Mouse (Mus musculus): Measurements from ENCODE around the gene Tmem220. TPM values are rescaled to one million over a fixed set of nuclear protein-coding genes. Genes with fewer than 3 reads are reported as not detected.

The Tmem220 gene
- polyA plus RNA-seq, 1 experiment from 2014 or later = 0.93 TPM

DNA sequence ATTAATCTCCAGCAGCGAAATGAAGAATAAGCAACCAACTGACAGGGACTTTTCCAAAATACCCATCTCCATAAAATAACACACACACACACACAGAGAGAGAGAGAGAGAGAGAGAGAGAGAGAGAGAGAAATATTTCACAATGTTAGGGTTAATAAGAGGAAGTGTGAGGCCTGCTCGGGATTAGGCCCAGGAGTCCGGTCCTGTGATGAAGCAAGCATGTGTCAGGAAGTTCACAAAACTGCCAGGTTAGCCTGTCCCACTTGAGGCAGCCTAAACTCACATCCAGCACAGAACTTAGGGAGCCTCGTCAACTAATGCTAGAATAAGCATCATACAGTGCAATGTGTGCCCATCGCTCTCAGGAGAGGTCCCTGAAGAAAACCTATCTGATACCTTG is 22.2 kb downstream of the Tmem220 start:
- Histone ChIP-seq H3K4me1 (replicated peaks) (peaks cover 12% of the 10 kb centered on the region), H3K9ac (replicated peaks) (no peak overlapping the region), H3K4me2 (replicated peaks) (no peak overlapping the region), H3K36me3 (peaks cover 24% of the 10 kb centered on the region), H3K4me3 (replicated peaks) (no peak overlapping the region), H3K27me3 (no peaks in the 10 kb centered on the region), H3K9me3 (no peaks in the 10 kb centered on the region), H3K27ac (no peak overlapping the region)
- ATAC-seq = no peak
- 92% methylated on average over 5 of the region's 5 CpGs for WGBS

DNA sequence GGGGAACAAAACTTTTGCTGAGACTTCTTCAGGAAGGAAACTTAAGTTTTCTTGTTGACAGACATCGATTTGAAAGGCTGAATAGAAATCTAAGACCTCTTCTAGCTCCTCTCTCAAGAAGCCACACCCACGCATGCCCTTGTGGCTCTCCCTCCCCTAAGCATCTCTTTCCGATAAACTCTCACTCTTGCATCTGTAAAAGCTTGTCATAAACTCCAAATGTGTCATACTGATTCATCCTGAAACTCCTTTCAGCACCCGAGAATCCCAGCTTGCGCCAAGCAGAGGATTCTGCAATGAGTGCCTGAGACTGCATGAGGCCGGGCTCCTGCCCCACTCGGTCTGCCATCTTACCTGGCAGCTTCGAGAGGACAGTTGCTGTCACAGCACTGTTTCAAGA is 23.5 kb downstream of the Tmem220 start:
- Histone ChIP-seq H3K27ac (no peak overlapping the region), H3K9ac (replicated peaks) (no peak overlapping the region), H3K4me3 (replicated peaks) (no peak overlapping the region), H3K27me3 (no peaks in the 10 kb centered on the region), H3K36me3 (peaks cover 24% of the 10 kb centered on the region), H3K4me2 (replicated peaks) (no peak overlapping the region), H3K4me1 (replicated peaks) (peaks cover 14% of the 10 kb centered on the region), H3K9me3 (no peaks in the 10 kb centered on the region)
- 93% methylated on average over 8 of the region's 8 CpGs for WGBS
- no peak for ATAC-seq

DNA sequence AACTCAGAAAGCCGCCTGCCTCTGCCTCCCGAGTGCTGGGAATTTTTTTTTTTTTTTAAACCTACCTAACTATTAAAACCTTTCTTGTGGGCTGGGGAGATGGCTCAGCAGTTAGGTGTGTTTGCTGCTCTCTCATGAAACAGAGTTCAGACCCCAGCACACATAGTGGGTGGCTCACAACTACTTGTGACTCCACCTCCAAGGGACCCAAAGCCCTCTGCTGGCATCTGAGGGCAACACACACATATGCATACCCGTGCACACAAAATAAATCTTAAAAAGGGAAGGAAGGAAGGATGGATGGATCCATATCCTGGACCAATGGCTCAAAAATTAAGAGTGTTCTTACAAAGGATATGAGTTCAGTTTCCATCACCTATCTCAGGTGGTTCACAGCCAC is 24.3 kb downstream of the Tmem220 start:
- peaks cover 24% of the 10 kb centered on the region for H3K36me3 ChIP-seq
- H3K27ac ChIP-seq = no peak overlapping the region
- ATAC-seq = no peak
- WGBS = 91% methylated on average over 3 of the region's 3 CpGs
- peaks cover 20% of the 10 kb centered on the region for H3K4me1 ChIP-seq (replicated peaks)
- H3K9me3 ChIP-seq = no peaks in the 10 kb centered on the region
- H3K27me3 ChIP-seq = no peaks in the 10 kb centered on the region
- no peak overlapping the region for H3K4me3 ChIP-seq (replicated peaks)
- no peak overlapping the region for H3K4me2 ChIP-seq (replicated peaks)
- no peak overlapping the region for H3K9ac ChIP-seq (replicated peaks)

DNA sequence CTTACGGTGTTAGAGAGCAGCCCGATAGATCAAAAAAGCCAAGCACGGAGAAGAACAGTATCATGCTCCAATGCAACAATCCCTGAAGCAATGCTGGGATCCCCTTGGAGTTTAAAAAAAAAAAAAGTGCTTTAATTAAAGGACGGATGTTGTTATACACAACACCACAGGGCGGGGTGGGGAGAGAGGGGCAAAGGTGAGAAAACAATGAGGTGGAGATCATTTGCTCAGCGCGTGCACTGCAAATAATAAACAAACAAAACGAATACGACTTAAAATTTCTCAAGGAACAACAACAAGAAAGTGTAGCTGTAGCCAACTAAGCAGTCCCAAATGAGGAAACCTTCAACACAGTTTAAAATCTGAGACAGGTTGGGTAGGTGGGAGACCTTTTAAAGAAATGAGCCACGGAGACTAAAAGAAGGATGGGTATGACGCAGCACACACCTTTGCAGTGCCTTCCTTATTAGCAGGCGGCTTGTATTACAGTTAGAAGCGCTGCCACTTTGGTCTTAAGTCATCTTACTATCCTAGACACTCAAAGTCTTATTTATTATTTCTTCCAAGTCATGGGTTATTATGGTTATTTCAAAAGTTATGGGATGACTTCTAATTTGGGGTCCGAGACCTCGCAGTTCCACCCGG is 26.8 kb downstream of the Tmem220 start:
- Histone ChIP-seq H3K4me1 (replicated peaks) (peaks cover 20% of the 10 kb centered on the region), H3K4me2 (replicated peaks) (peak overlapping the region; percentile 76), H3K27ac (peak overlapping the region; percentile 81; the same call in 1 of the 2 replicates), H3K4me3 (replicated peaks) (peak overlapping the region; percentile 99), H3K9ac (replicated peaks) (peak overlapping the region; percentile 85), H3K9me3 (no peaks in the 10 kb centered on the region), H3K36me3 (peaks cover 25% of the 10 kb centered on the region), H3K27me3 (no peaks in the 10 kb centered on the region)
- 9% methylated on average over 16 of the region's 16 CpGs for WGBS
- peak; percentile 66 for ATAC-seq

DNA sequence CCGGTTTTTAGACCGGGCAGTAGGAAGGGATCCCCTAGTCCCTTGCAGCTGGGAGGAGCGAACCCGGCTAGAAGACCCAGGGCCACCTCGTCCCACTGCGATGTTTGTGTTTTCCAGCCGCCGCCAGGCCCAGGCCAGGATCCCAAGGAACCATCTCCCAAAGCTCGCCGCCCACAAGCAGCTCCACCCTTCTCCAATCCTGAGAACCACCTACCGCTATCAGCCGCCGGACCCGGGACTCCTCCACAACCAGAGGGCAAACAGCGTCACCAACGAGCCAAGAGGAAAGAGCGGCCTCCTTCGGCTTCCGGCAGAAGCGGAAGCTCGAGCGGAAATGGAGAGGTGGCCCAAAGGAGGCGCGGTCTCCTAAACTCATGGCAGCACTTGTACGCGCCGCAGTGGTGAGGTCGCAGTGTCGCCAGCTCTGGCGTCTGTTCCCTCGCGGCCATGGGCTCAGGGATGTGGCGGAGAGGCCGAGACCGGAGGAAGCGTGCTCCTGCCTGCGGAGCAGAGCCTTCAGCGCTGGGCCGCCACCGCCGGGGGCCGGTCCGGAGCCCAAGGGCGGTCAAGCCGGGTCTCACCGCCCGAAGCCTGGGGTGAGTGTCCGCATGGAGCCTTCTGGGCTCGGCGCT is 27.5 kb downstream of the Tmem220 start, which contains the start of the genes Adprm and Sco1:
Adprm (minus strand) TSS at position 274 of the 632 bp plus-strand sequence.
Sco1 (plus strand) TSS at position 350 of the 632 bp plus-strand sequence.
- H3K36me3 ChIP-seq = peaks cover 31% of the 10 kb centered on the region
- WGBS = under 1% methylated on average over 50 of the region's 50 CpGs
- H3K4me2 ChIP-seq (replicated peaks) = peak within 1 kb of the TSS; percentile 76
- H3K27me3 ChIP-seq = no peaks in the 10 kb centered on the region
- H3K9me3 ChIP-seq = no peaks in the 10 kb centered on the region
- H3K4me1 ChIP-seq (replicated peaks) = peaks cover 20% of the 10 kb centered on the region
- H3K27ac ChIP-seq = peak within 1 kb of the TSS; percentile 81
- peak within 1 kb of the TSS; percentile 85 for H3K9ac ChIP-seq (replicated peaks)
- peak; percentile 96 for ATAC-seq
- peak within 1 kb of the TSS; percentile 99 for H3K4me3 ChIP-seq (replicated peaks)

DNA sequence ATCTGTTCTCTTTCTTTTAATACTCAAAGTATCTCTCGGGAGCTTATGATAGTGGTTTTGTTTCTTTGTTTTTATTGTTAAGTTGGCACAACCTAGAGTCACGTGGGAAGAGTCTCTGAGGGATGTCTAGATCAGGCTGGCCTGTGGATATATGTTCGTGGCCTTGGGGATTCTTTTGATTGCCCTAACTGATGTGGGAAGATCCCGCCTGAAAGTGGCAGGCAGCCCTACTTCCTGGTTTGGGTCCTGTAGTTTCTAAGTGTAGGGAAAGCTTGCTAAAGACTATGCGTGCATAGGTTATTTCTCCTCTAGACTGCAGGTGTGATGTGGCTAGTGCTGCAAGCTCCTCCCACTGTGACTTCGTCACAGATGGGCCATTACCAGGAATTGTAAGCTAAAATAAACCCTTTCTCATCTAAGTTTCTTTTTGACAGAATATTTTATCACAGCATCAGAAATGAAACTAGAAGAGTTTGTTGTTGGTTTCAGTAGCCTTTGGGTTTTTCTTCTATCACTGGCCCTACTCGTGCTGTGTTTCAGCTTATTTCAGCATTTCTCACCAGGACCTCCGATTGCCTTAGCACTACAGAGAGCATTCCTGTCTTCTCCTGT is 29.9 kb downstream of the Tmem220 start:
- ATAC-seq = no peak
- Histone ChIP-seq H3K27me3 (no peaks in the 10 kb centered on the region), H3K9me3 (no peaks in the 10 kb centered on the region), H3K27ac (no peak overlapping the region), H3K4me1 (replicated peaks) (peaks cover 20% of the 10 kb centered on the region), H3K4me3 (replicated peaks) (no peak overlapping the region), H3K36me3 (peaks cover 48% of the 10 kb centered on the region), H3K4me2 (replicated peaks) (no peak overlapping the region), H3K9ac (replicated peaks) (no peak overlapping the region)
- WGBS = 92% methylated on average over 8 of the region's 8 CpGs

DNA sequence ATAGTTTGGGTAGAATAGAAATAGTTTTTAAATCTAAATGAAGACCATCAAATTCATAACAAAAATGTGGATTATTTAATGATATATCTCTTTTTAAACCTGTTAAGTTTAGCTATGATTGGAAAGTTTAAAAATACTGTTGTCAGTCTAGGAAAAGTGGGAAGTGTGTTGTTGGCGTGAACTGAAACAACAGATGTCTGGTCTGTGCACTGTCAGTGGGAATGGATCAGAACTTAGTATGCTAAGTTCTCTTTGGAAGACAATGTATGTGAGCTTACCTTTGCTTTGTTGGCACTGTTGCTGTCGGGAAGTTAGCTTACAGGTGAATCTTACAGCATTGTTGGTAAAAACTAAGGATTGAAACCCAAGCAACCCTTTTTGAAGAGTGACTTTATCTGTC is 36.4 kb downstream of the Tmem220 start:
- Histone ChIP-seq H3K27me3 (no peaks in the 10 kb centered on the region), H3K9me3 (no peaks in the 10 kb centered on the region), H3K27ac (no peak overlapping the region), H3K4me1 (replicated peaks) (no peaks in the 10 kb centered on the region), H3K36me3 (peaks cover 88% of the 10 kb centered on the region), H3K4me3 (replicated peaks) (no peak overlapping the region), H3K4me2 (replicated peaks) (no peak overlapping the region), H3K9ac (replicated peaks) (no peak overlapping the region)
- 94% methylated on average over 2 of the region's 2 CpGs for WGBS
- no peak for ATAC-seq

DNA sequence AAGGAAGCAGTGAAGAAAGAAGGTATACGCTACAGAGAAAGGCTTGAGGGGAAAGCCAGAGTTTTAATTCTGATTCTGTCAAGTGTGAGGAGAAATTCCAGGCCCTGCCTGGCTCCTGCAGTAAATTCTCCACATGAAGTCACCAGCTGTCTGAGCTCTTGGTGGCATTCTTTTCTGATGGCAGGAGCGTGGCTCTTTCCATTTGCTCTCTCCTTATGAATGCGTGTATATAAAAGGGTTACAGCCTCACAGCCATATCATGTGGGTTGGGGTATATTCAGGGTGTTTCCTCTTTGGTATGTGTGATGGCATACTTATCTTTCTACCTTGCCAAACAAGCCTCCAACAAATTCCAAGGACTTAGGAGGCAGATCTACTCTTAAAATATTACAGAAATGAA is 37.8 kb downstream of the Tmem220 start:
- H3K9ac ChIP-seq (replicated peaks) = no peak overlapping the region
- H3K36me3 ChIP-seq = peaks cover 85% of the 10 kb centered on the region
- ATAC-seq = no peak
- H3K4me2 ChIP-seq (replicated peaks) = no peak overlapping the region
- H3K4me1 ChIP-seq (replicated peaks) = no peaks in the 10 kb centered on the region
- H3K4me3 ChIP-seq (replicated peaks) = no peak overlapping the region
- no peak overlapping the region for H3K27ac ChIP-seq
- WGBS = 95% methylated on average over 3 of the region's 3 CpGs
- no peaks in the 10 kb centered on the region for H3K27me3 ChIP-seq
- H3K9me3 ChIP-seq = no peaks in the 10 kb centered on the region

DNA sequence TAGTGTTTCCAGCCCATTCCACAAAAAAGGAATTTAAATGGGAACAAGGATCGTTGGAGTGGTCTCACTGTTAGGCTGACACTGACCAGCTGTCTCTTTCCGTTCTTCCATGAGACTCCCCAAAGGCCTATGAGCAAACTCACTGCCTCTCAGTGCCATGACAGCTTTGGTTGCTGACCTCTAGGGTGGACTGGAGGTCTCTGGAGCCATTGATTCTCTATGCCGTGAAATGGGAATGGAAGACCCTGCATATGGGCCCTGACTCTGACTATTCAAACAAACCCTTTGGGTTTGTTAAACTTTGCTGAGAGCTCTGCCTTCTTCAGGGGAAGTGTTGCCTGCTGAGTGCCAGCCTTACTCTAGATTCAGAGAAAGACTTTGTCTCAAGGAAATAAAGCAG is 42.8 kb downstream of the Tmem220 start:
- Histone ChIP-seq H3K27me3 (no peaks in the 10 kb centered on the region), H3K9ac (replicated peaks) (no peak overlapping the region), H3K27ac (no peak overlapping the region), H3K4me2 (replicated peaks) (no peak overlapping the region), H3K36me3 (peaks cover 48% of the 10 kb centered on the region), H3K4me1 (replicated peaks) (no peaks in the 10 kb centered on the region), H3K9me3 (no peaks in the 10 kb centered on the region), H3K4me3 (replicated peaks) (no peak overlapping the region)
- ATAC-seq = no peak
- 91% methylated on average over 3 of the region's 3 CpGs for WGBS

DNA sequence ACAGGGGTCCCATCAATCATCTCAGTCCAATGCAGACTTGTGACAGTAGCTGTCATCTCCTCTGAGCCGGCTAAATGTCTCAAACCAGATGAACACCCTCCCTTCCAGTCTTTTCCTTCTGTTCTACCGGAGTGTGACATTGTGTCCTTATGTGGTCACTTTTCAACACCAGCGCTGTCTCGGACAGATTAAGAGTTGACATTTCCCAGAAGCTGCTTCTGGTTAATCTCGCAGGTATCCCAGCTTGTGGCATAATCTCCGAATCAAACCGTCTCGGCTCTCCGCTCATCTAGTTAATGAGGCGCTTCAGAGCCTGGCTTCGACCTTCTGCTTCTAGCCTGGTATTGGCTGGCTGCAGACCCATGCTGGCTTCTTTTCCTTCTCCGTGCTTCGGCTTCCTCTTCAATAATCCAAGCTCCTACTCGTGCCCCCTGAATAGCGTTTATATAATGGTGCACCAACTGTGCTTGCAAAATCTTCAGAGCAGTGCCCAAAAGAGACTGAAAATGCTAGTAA is 47.7 kb downstream of the Tmem220 start:
- WGBS = 69% methylated on average over 15 of the region's 15 CpGs
- Histone ChIP-seq H3K4me1 (replicated peaks) (peaks cover 5% of the 10 kb centered on the region), H3K27me3 (no peaks in the 10 kb centered on the region), H3K36me3 (0 out of 2 replicates have a peak, but pooled peaks cover 3% of the 10 kb centered on the region), H3K27ac (no peak overlapping the region), H3K4me2 (replicated peaks) (no peak overlapping the region), H3K9ac (replicated peaks) (no peak overlapping the region), H3K9me3 (no peaks in the 10 kb centered on the region), H3K4me3 (replicated peaks) (no peak overlapping the region)
- no peak for ATAC-seq

DNA sequence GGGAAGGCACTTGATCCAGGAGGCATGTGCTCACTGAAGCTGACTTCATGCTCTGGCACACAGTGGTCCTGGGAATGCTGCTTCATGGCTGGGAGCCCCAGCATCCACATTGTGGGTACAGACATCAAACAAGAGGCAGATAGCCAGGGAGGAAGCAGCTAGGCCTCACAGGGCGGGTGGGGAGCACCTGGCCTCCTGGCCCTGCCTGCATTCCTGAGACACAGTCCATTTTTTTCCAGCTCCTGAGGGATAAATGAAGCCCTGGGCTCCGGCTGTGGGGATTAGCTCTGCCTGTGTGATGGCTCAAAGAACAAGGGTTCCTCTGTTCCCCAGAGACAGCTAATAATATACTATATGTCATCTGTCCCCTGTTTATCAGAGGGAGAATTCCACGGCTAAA is 50.1 kb downstream of the Tmem220 start:
- Histone ChIP-seq H3K9ac (replicated peaks) (no peak overlapping the region), H3K4me3 (replicated peaks) (no peak overlapping the region), H3K4me1 (replicated peaks) (peaks cover 14% of the 10 kb centered on the region), H3K27me3 (no peaks in the 10 kb centered on the region), H3K27ac (0 out of 2 replicates have a peak overlapping the region, but pooled peaks have one; percentile 45), H3K4me2 (replicated peaks) (no peak overlapping the region), H3K9me3 (no peaks in the 10 kb centered on the region), H3K36me3 (no peaks in the 10 kb centered on the region)
- ATAC-seq = no peak
- WGBS = 14% methylated on average over 3 of the region's 3 CpGs

DNA sequence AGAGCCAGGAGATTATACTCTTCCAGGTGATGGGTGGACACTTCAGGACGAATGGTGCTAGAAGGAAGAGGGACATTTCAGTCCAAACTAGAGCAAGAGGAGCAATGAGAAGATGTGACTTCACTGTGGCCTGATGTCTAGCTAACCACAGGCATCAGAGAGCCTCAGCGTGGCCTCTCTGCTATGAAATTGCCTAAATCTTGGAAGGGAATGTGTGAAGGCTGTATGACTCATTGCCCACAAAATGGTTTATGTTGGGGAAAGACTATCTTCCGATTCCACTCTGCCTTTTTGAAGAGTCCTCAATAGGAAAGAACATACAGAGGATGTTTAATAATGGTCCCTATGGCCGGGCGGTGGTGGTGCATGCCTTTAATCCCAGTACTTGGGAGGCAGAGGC is 51.8 kb downstream of the Tmem220 start:
- H3K27ac ChIP-seq = no peak overlapping the region
- H3K4me2 ChIP-seq (replicated peaks) = no peak overlapping the region
- ATAC-seq = no peak
- H3K4me3 ChIP-seq (replicated peaks) = no peak overlapping the region
- WGBS = 90% methylated on average over 5 of the region's 5 CpGs
- no peaks in the 10 kb centered on the region for H3K36me3 ChIP-seq
- no peaks in the 10 kb centered on the region for H3K27me3 ChIP-seq
- no peaks in the 10 kb centered on the region for H3K9me3 ChIP-seq
- no peak overlapping the region for H3K9ac ChIP-seq (replicated peaks)
- H3K4me1 ChIP-seq (replicated peaks) = peaks cover 28% of the 10 kb centered on the region
